Mouse (Mus musculus): ENCODE results near the gene Shb. TPM values are rescaled to one million over a fixed set of nuclear protein-coding genes. Genes with fewer than 3 reads are reported as not detected.
A peak's percentile ranks its signal among the peaks of the same experiment; 100 is the strongest.

The Shb gene
- polyA plus RNA-seq, 1 experiment from 2014 or later: 8.7 TPM

DNA sequence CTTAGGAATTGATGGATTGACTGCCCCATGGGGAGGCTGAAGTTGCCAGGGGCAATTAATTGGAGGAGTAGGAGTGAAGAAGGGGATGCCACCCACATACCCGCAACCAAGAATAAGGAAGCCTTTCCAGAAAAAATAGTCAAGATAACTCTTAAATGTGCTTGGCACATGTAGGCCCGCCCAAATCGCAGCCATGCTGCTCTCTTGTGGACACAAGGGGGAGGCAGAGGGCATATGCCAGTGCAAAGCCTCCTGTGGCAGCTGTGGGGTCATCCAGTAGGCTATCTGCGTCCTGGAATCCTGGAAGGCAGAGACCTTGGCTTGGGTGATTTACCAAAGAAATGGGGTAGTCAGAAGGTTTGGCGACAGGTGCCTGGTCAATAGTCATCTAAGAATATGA is 17.2 kb upstream of the Shb start:
- 69% methylated on average over 5 of the region's 5 CpGs for WGBS
- no peak overlapping the region for H3K9ac ChIP-seq
- H3K27ac ChIP-seq: no peak overlapping the region
- H3K27me3 ChIP-seq (ENCODE audit: control insufficient read depth, insufficient read depth, low read length): no peaks in the 10 kb centered on the region
- H3K9me3 ChIP-seq (ENCODE audit: control insufficient read depth, low read length): no peaks in the 10 kb centered on the region
- no peak for ATAC-seq (ENCODE audit: low FRiP score)
- H3K36me3 ChIP-seq (replicated peaks; ENCODE audit: control insufficient read depth, insufficient read depth): no peaks in the 10 kb centered on the region
- no peak for DNase-seq (ENCODE audit: low spot score)
- H3K4me1 ChIP-seq (replicated peaks; ENCODE audit: control insufficient read depth, insufficient read depth, low read length): no peaks in the 10 kb centered on the region
- H3K4me2 ChIP-seq (replicated peaks): no peak overlapping the region
- no peak overlapping the region for H3K4me3 ChIP-seq (replicated peaks; ENCODE audit: low read length)

DNA sequence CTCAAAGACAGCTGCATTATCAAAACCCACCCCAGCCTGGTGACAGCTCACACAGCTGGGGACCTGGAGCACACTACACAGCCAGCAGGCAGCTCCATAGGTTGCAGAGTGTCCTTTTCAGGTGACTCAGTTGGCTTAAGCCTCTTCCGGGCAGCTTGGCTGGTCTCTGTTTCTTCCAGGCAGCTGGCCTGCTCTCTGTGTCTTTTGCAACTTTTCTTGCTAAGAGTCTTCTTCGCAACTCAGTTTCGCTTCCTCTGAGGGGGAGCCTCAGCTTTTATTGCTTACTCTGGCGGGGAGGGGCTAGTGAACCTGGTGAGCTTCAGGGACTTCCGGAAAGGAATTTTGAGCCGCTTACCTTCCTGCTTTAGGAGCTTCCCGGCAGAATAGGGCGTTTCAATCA is 13.6 kb upstream of the Shb start:
- Histone ChIP-seq H3K27ac (no peak overlapping the region), H3K4me1 (replicated peaks; ENCODE audit: control insufficient read depth, insufficient read depth, low read length) (no peaks in the 10 kb centered on the region), H3K9ac (no peak overlapping the region), H3K27me3 (ENCODE audit: control insufficient read depth, insufficient read depth, low read length) (no peaks in the 10 kb centered on the region), H3K4me3 (replicated peaks; ENCODE audit: low read length) (no peak overlapping the region), H3K9me3 (ENCODE audit: control insufficient read depth, low read length) (no peaks in the 10 kb centered on the region), H3K36me3 (replicated peaks; ENCODE audit: control insufficient read depth, insufficient read depth) (no peaks in the 10 kb centered on the region), H3K4me2 (replicated peaks) (no peak overlapping the region)
- DNase-seq (ENCODE audit: low spot score) (no peak), ATAC-seq (ENCODE audit: low FRiP score) (no peak)
- 66% methylated on average over 8 of the region's 8 CpGs for WGBS

DNA sequence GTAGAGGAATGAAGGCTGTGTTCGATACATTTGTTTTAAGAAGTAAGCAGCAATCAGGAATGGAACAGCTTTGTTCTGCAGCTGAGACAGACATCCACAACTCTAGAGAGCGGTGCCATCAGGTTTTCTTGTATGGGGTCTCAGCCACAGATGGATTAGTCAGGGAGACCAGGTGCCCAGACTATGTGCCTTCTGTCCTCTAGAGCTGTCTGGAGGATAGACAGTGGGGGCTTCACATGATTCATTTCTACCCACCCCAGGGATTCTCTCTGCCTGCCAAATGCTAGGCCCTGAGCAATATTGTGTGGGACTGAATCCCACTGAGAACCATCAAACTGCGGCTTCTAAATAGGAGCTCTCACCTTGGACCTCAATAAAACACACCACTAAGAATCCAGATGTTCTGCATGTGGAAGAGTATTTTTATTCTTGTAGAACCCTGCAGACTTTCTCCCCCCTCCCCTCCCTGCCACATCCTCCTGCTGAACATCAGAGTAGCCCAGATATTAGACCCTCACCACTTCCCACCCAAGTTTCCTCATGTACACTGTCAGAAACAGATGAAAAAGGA is 11.3 kb upstream of the Shb start:
- no peak overlapping the region for H3K4me3 ChIP-seq (replicated peaks; ENCODE audit: low read length)
- H3K36me3 ChIP-seq (replicated peaks; ENCODE audit: control insufficient read depth, insufficient read depth): no peaks in the 10 kb centered on the region
- H3K9ac ChIP-seq: no peak overlapping the region
- no peak overlapping the region for H3K4me2 ChIP-seq (replicated peaks)
- no peaks in the 10 kb centered on the region for H3K27me3 ChIP-seq (ENCODE audit: control insufficient read depth, insufficient read depth, low read length)
- no peak for DNase-seq (ENCODE audit: low spot score)
- 76% methylated on average over 3 of the region's 3 CpGs for WGBS
- no peaks in the 10 kb centered on the region for H3K4me1 ChIP-seq (replicated peaks; ENCODE audit: control insufficient read depth, insufficient read depth, low read length)
- no peaks in the 10 kb centered on the region for H3K9me3 ChIP-seq (ENCODE audit: control insufficient read depth, low read length)
- ATAC-seq (ENCODE audit: low FRiP score): no peak
- H3K27ac ChIP-seq: no peak overlapping the region

DNA sequence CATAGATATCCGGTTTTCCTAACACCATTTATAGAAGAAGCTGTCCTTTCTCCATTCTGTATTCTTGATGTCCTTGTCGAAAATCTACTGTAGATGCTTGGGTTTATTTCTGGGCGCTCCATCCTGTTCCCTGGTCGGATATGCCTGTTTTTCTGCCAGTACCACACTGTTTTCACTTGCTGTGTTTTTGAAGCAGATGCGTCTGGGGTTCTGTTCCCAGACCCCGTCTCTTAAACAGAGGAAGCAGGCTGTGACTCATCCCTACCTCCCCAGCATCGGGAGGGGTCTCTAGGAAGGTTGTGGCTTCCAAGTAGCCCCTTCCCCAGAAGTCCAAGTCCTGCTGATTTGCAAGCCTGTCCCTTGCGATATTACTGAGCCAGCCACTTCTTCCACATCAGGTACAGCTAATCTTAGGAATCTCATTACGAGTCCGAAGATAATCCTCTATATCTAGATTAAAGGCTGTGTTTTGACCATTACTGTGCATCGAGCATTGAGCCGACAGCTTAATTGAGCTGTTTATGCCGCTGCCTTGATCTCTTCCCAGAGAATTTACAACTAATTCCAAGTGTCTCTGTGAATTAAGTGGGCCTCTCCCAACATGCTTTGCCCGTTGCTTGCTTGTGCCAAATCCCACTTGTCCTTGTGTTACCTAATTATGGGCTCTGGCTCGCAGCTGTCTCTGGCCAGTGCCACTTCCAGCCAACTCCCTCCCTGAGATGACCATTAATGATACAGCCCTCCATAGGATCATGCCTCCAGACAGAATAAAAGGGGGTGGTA is 8.1 kb upstream of the Shb start:
- Histone ChIP-seq H3K4me2 (replicated peaks) (no peak overlapping the region), H3K27me3 (ENCODE audit: control insufficient read depth, insufficient read depth, low read length) (no peaks in the 10 kb centered on the region), H3K36me3 (replicated peaks; ENCODE audit: control insufficient read depth, insufficient read depth) (no peaks in the 10 kb centered on the region), H3K4me3 (replicated peaks; ENCODE audit: low read length) (no peak overlapping the region), H3K9me3 (ENCODE audit: control insufficient read depth, low read length) (no peaks in the 10 kb centered on the region), H3K4me1 (replicated peaks; ENCODE audit: control insufficient read depth, insufficient read depth, low read length) (no peaks in the 10 kb centered on the region), H3K9ac (no peak overlapping the region), H3K27ac (no peak overlapping the region)
- 66% methylated on average over 15 of the region's 15 CpGs for WGBS
- ATAC-seq (ENCODE audit: low FRiP score) (no peak), DNase-seq (ENCODE audit: low spot score) (no peak)

DNA sequence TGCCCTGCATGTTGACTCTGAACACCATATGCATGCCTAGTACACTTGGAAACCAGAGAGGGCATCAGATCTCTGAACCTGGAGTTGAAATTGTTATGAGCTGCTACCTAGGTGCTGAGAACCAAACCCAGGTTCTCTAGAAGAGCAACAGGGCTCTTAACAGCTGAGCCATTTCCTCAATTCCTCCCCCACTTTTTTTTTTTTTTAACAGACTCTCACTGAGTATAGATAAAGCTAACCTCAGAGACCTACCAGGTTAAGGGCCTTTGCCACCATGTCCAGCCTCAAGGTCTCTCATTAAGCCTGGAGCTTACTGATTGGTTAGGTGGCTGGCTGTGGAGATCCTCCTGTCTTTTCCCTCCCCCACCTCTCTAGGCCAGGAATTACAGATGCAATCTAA is 6.9 kb upstream of the Shb start:
- no peaks in the 10 kb centered on the region for H3K4me1 ChIP-seq (replicated peaks; ENCODE audit: control insufficient read depth, insufficient read depth, low read length)
- H3K9ac ChIP-seq: no peak overlapping the region
- H3K9me3 ChIP-seq (ENCODE audit: control insufficient read depth, low read length): no peaks in the 10 kb centered on the region
- no peak overlapping the region for H3K27ac ChIP-seq
- ATAC-seq (ENCODE audit: low FRiP score) (no peak), DNase-seq (ENCODE audit: low spot score) (no peak)
- H3K4me2 ChIP-seq (replicated peaks): no peak overlapping the region
- no peak overlapping the region for H3K4me3 ChIP-seq (replicated peaks; ENCODE audit: low read length)
- H3K36me3 ChIP-seq (replicated peaks; ENCODE audit: control insufficient read depth, insufficient read depth): no peaks in the 10 kb centered on the region
- H3K27me3 ChIP-seq (ENCODE audit: control insufficient read depth, insufficient read depth, low read length): 0 out of 2 replicates have a peak, but pooled peaks cover 3% of the 10 kb centered on the region

DNA sequence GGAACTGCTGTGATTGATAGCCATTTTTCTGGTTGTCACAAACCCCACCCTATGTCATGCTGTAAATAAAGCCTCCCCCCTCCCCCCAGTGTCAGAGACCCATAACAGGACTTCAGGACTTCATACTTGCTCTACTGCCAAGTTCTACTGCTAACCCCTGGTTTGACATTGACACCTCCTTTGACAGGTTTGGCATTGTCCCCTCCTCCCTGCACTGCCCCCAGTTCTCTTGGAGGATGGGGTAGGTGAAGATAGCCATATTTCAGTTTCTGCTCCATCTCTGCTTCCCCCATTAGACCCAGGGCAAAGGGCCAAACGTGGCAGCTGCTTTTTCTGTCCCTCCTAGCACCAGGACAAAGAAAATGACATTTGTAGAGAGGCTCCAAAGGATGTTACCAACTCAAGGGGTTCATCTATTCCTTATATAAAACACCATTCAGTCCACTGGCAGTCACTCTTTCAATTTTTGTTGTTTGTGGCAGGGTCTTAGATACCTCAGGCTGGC is 1.2 kb upstream of the Shb start:
- H3K27ac ChIP-seq: no peak overlapping the region
- no peak for DNase-seq (ENCODE audit: low spot score)
- H3K4me3 ChIP-seq (replicated peaks; ENCODE audit: low read length): no peak overlapping the region
- H3K9ac ChIP-seq: no peak overlapping the region
- H3K27me3 ChIP-seq (ENCODE audit: control insufficient read depth, insufficient read depth, low read length): 0 out of 2 replicates have a peak, but pooled peaks cover 3% of the 10 kb centered on the region
- ATAC-seq (ENCODE audit: low FRiP score): no peak
- H3K4me1 ChIP-seq (replicated peaks; ENCODE audit: control insufficient read depth, insufficient read depth, low read length): peaks cover 6% of the 10 kb centered on the region; the same call in 1 of the 2 replicates
- 42% methylated on average over 1 of the region's 1 CpGs for WGBS
- no peaks in the 10 kb centered on the region for H3K9me3 ChIP-seq (ENCODE audit: control insufficient read depth, low read length)
- no peaks in the 10 kb centered on the region for H3K36me3 ChIP-seq (replicated peaks; ENCODE audit: control insufficient read depth, insufficient read depth)
- no peak overlapping the region for H3K4me2 ChIP-seq (replicated peaks)

DNA sequence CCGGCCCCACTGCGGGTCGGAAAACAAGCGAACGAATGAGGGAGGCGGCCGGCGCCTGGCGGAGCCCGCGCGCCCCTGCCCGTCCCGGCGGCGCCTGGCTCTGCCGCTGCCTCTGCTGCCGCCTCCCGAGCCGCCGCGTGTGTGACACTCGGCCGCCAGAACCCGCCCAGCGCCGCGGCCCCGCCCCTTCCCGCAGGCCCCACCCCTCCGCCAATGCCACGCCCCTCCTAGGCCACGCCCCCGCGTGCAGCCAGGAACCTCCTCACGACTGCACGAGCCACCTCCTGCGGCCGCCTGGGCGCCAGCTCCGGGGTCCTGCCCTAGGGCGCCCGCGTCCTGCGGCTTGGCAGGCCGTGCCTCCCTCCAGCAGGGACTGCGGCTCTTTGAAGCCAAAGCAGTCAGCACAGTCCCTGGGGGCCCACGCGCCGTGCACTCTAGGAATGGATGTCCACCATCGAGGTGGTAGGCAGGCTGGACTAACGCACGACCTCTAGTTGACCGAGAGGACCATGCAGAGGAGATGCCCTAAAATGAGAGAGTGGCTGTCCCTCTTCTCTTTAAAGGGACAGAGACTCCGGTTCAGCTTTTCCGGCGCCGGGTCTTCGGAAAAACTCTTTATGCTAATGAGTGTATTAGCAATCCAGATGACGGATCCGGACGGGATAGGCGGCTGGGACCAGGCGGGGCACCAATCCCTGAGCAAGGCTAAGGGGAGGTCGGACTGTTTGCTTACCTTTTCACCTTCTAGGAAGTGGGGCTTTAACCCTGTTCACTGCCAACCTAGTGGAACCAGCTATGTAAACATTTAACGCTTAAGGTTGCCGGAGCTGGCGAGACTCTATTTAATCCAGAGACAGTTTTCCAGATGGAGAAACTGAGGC is 1.4 kb downstream of the Shb start:
- H3K9me3 ChIP-seq (ENCODE audit: control insufficient read depth, low read length): no peaks in the 10 kb centered on the region
- H3K4me2 ChIP-seq (replicated peaks): peak overlapping the region; percentile 65
- ATAC-seq (ENCODE audit: low FRiP score): peak; percentile 89
- H3K9ac ChIP-seq: peak overlapping the region; percentile 77
- peak; percentile 93 for DNase-seq (ENCODE audit: low spot score)
- H3K4me3 ChIP-seq (replicated peaks; ENCODE audit: low read length): peak overlapping the region; percentile 82
- peaks cover 24% of the 10 kb centered on the region for H3K4me1 ChIP-seq (replicated peaks; ENCODE audit: control insufficient read depth, insufficient read depth, low read length)
- peak overlapping the region; percentile 65 for H3K27ac ChIP-seq
- no peaks in the 10 kb centered on the region for H3K36me3 ChIP-seq (replicated peaks; ENCODE audit: control insufficient read depth, insufficient read depth)
- 0 out of 2 replicates have a peak, but pooled peaks cover 3% of the 10 kb centered on the region for H3K27me3 ChIP-seq (ENCODE audit: control insufficient read depth, insufficient read depth, low read length)
- 1% methylated on average over 51 of the region's 68 CpGs for WGBS

DNA sequence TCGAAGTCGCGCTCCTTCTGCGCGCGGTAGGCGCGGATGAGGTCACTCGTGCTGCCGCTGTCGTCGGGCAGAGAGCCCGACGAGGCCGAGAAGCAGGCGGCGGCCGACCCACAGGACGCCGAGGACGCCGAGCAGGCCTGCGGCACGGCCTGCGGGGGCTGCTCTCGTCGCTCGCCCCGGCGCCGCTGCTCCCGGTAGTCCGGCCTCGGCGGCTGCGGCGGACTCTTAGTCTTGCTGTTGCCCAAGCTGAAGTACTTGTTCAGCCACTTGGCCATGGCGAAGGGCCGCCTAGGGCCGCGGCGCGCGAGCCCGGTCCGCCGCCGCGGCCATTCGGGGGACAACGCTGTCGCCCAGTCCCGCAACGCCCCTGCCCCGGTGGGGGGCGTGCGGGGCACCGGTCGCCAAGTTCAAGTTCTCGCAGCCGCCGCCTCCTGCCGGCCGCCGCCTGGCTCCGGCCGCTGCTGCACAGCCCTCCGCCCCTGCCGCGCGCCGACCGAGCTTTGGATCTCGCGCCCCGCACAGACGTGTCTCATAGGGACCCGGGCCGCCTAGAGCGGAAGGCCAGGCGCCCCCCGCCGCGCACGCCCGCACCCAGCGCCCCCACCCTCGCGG is 2.2 kb downstream of the Shb start:
- peak overlapping the region; percentile 65 for H3K27ac ChIP-seq
- ATAC-seq (ENCODE audit: low FRiP score) (peak; percentile 47; the same call in 1 of the 2 replicates), DNase-seq (ENCODE audit: low spot score) (no peak)
- peak overlapping the region; percentile 77 for H3K9ac ChIP-seq
- peak overlapping the region; percentile 65 for H3K4me2 ChIP-seq (replicated peaks)
- H3K4me3 ChIP-seq (replicated peaks; ENCODE audit: low read length): peak overlapping the region; percentile 82
- 0 out of 2 replicates have a peak, but pooled peaks cover 3% of the 10 kb centered on the region for H3K27me3 ChIP-seq (ENCODE audit: control insufficient read depth, insufficient read depth, low read length)
- under 1% methylated on average over 55 of the region's 89 CpGs for WGBS
- H3K36me3 ChIP-seq (replicated peaks; ENCODE audit: control insufficient read depth, insufficient read depth): no peaks in the 10 kb centered on the region
- no peaks in the 10 kb centered on the region for H3K9me3 ChIP-seq (ENCODE audit: control insufficient read depth, low read length)
- peaks cover 26% of the 10 kb centered on the region for H3K4me1 ChIP-seq (replicated peaks; ENCODE audit: control insufficient read depth, insufficient read depth, low read length)
